In the genomic region with DNA sequence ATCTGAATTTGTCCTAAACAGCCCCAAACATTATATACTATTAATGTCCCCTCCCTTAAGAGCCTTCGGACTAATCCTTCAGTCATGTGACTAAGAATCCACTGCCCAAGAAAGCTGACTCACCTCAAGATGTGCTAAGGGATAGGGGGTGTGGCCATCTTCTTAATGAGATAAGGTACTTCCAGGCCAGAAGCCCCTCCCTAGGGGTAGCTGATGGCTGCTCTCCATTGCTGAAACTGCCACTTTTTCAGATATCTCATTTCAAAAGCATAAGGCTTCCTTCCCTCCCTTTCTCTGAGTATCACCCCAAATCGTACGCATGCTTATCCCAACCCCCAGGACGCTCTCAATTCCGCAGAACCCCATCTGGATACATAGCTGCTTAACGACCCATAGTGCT, we compare ENCODE assay signal across 9 mouse cellular contexts. TPM values are rescaled to one million over a fixed set of nuclear protein-coding genes. Genes with fewer than 3 reads are reported as not detected.
A peak's percentile ranks its signal among the peaks of the same experiment; 100 is the strongest.
DNase-seq lines count a peak whose midpoint lies in the region; ATAC-seq and TF ChIP-seq lines count a peak whose summit lies in the region.
"Had no signal": no experiment of that assay in that cellular context is flagged by ENCODE, and none has a peak within 500 bp of the region (broad histone marks: within the 10 kb centered on the region; RNA-seq: fewer than 3 reads in every experiment).

No protein-coding gene starts in this region.

- 0 out of 2 replicates have a peak overlapping the region, but pooled peaks have one; percentile 8 for H3K4me3 ChIP-seq in lung, embryonic 14.5 days (ENCODE audit: low read depth, low read length)
- H3K4me3 ChIP-seq in intestine, postnatal 0 days (ENCODE audit: low read depth, low read length), result 0 out of 2 replicates have a peak overlapping the region, but pooled peaks have one; percentile 67
- H3K4me3 ChIP-seq in small intestine, adult 2 months (ENCODE audit: low read depth, low read length), result peak overlapping the region; percentile 82; the same call in 1 of the 2 replicates

- H3K36me3 ChIP-seq in lung, embryonic 14.5 days (ENCODE audit: insufficient read depth), result peaks cover 23% of the 10 kb centered on the region
- H3K36me3 ChIP-seq in intestine, postnatal 0 days (ENCODE audit: control insufficient read depth, insufficient read depth), result peaks cover 14% of the 10 kb centered on the region; the same call in 1 of the 2 replicates
- H3K36me3 ChIP-seq in small intestine, adult 2 months (ENCODE audit: control insufficient read depth, insufficient read depth, low read length), result peaks cover 10% of the 10 kb centered on the region

- no peaks in the 10 kb centered on the region for H3K4me1 ChIP-seq in lung, embryonic 14.5 days (ENCODE audit: insufficient read depth)
- 0 out of 2 replicates have a peak, but pooled peaks cover 14% of the 10 kb centered on the region for H3K4me1 ChIP-seq in intestine, postnatal 0 days (replicated peaks; ENCODE audit: control insufficient read depth, insufficient read depth, low read length)
- H3K4me1 ChIP-seq in small intestine, adult 2 months (ENCODE audit: control insufficient read depth, insufficient read depth, insufficient read length, low read length), result peaks cover 10% of the 10 kb centered on the region; the same call in 1 of the 2 replicates

- ATAC-seq in lung, embryonic 14.5 days (ENCODE audit: insufficient read depth), result no peak
- ATAC-seq in common myeloid progenitor, adult 5-6 weeks (replicated peaks; ENCODE audit: low read depth, poor library complexity, severe bottlenecking), result peak; percentile 43
- ATAC-seq in intestine, postnatal 0 days, result 0 out of 2 replicates have a peak, but pooled peaks have one; percentile 12

- 87% methylated on average over 6 of the region's 6 CpGs for WGBS in lung, embryonic 14.5 days
- 60% methylated on average over 6 of the region's 6 CpGs for WGBS in intestine, postnatal 0 days
- WGBS in small intestine, adult 2 months, result 52% methylated on average over 6 of the region's 6 CpGs

- no peaks in the 10 kb centered on the region for H3K27me3 ChIP-seq in lung, embryonic 14.5 days (ENCODE audit: insufficient read depth, low read length)
- no peaks in the 10 kb centered on the region for H3K27me3 ChIP-seq in intestine, postnatal 0 days (replicated peaks; ENCODE audit: control insufficient read depth, insufficient read depth, low read length)
- no peaks in the 10 kb centered on the region for H3K27me3 ChIP-seq in small intestine, adult 2 months (ENCODE audit: control insufficient read depth, insufficient read depth, low read length)

- H3K4me2 ChIP-seq in lung, embryonic 14.5 days, result peak overlapping the region; percentile 97
- H3K4me2 ChIP-seq in intestine, postnatal 0 days (replicated peaks; ENCODE audit: low read depth), result peak overlapping the region; percentile 87

- peak overlapping the region; percentile 60; the same call in 1 of the 2 replicates for H3K9ac ChIP-seq in lung, embryonic 14.5 days
- no peak overlapping the region for H3K9ac ChIP-seq in intestine, postnatal 0 days (ENCODE audit: low read depth, low read length)

- H3K9me3 ChIP-seq in lung, embryonic 14.5 days (ENCODE audit: low read depth, low read length), result no peaks in the 10 kb centered on the region
- H3K9me3 ChIP-seq in intestine, postnatal 0 days (ENCODE audit: control insufficient read depth), result no peaks in the 10 kb centered on the region

- peak overlapping the region; percentile 47; the same call in 1 of the 2 replicates for H3K27ac ChIP-seq in lung, embryonic 14.5 days (ENCODE audit: low read depth)
- H3K27ac ChIP-seq in intestine, postnatal 0 days (ENCODE audit: low read depth, low read length), result peak overlapping the region; percentile 87
- peak overlapping the region; percentile 72 for H3K27ac ChIP-seq in small intestine, adult 2 months (ENCODE audit: insufficient read depth, low read depth, low read length)
- H3K27ac ChIP-seq: layer of hippocampus, adult 2 months had no signal

- TF ChIP-seq POLR2A in small intestine, adult 2 months (IDR thresholded peaks at IDR 0.05; ENCODE audit: low read depth, low read length), result no peak

- no peak for TF ChIP-seq CTCF in lung, embryonic 14.5 days (IDR thresholded peaks at IDR 0.05; ENCODE audit: low read depth)
- no peak for TF ChIP-seq CTCF in intestine, postnatal 0 days (IDR thresholded peaks at IDR 0.05; ENCODE audit: low read depth)
- no peak for TF ChIP-seq CTCF in small intestine, adult 2 months (IDR thresholded peaks at IDR 0.05; ENCODE audit: extremely low read depth, insufficient read length, insufficient replicate concordance, low read depth, low read length)

- DNase-seq in lung, embryonic 14.5 days, result no peak
- DNase-seq in lung, postnatal 14 days, result no peak
- DNase-seq in right cerebral cortex, postnatal 10 days (ENCODE audit: low spot score in 2 of 2), result no peak
- DNase-seq in lung, postnatal 4 days, result no peak
- no peak for DNase-seq in embryo, embryonic 10 days (ENCODE audit: low spot score)

RNA-seq across cellular contexts. Expression of a gene that starts 1.6 kb away (rescaled TPM):
- 194 and 201 TPM in 2 replicates for polyA plus RNA-seq in lung, embryonic 14.5 days (2014; fragmentation: Nextera tagmentation; extraction: Ambion mirVana)
- total RNA-seq in common myeloid progenitor, adult 5-6 weeks (2017), result 296 and 342 TPM in 2 replicates
- polyA plus RNA-seq in intestine, postnatal 0 days (2015; fragmentation: Nextera tagmentation; extraction: Ambion mirVana), result 199 and 218 TPM in 2 replicates
- polyA plus RNA-seq in small intestine, adult 2 months (2012; rRNA removed), result 143 and 456 TPM in 2 replicates

RNA-seq across cellular contexts. Expression of a gene that starts 17.5 kb away (rescaled TPM):
- polyA plus RNA-seq in lung, embryonic 14.5 days (2014; fragmentation: Nextera tagmentation; extraction: Ambion mirVana), result 15.6 and 17.5 TPM in 2 replicates
- total RNA-seq in common myeloid progenitor, adult 5-6 weeks (2017), result 122 and 193 TPM in 2 replicates
- polyA plus RNA-seq in intestine, postnatal 0 days (2015; fragmentation: Nextera tagmentation; extraction: Ambion mirVana), result 7.4 and 9.0 TPM in 2 replicates
- 15.3 and 15.9 TPM in 2 replicates for polyA plus RNA-seq in small intestine, adult 2 months (2012; rRNA removed)

RNA-seq across cellular contexts. Expression of a gene that starts 17.6 kb away (rescaled TPM):
- polyA plus RNA-seq in lung, embryonic 14.5 days (2014; fragmentation: Nextera tagmentation; extraction: Ambion mirVana), result 1.9 and 2.1 TPM in 2 replicates
- total RNA-seq in common myeloid progenitor, adult 5-6 weeks (2017), result not detected in 2 replicates
- 0.80 and 1.6 TPM in 2 replicates for polyA plus RNA-seq in intestine, postnatal 0 days (2015; fragmentation: Nextera tagmentation; extraction: Ambion mirVana)
- polyA plus RNA-seq in small intestine, adult 2 months (2012; rRNA removed), result 4.7 and 4.9 TPM in 2 replicates

RNA-seq across cellular contexts. Expression of a gene that starts 20.0 kb away (rescaled TPM):
- 3.0 and 3.3 TPM in 2 replicates for polyA plus RNA-seq in lung, embryonic 14.5 days (2014; fragmentation: Nextera tagmentation; extraction: Ambion mirVana)
- 11.8 and 13.4 TPM in 2 replicates for total RNA-seq in common myeloid progenitor, adult 5-6 weeks (2017)
- polyA plus RNA-seq in intestine, postnatal 0 days (2015; fragmentation: Nextera tagmentation; extraction: Ambion mirVana), result 1.1 and 1.2 TPM in 2 replicates
- polyA plus RNA-seq in small intestine, adult 2 months (2012; rRNA removed), result 0.34 and 0.41 TPM in 2 replicates

RNA-seq across cellular contexts. Expression of a gene that starts 21.9 kb away (rescaled TPM):
- not detected in 2 replicates for polyA plus RNA-seq in lung, embryonic 14.5 days (2014; fragmentation: Nextera tagmentation; extraction: Ambion mirVana)
- total RNA-seq in common myeloid progenitor, adult 5-6 weeks (2017), result not detected in 2 replicates
- polyA plus RNA-seq in intestine, postnatal 0 days (2015; fragmentation: Nextera tagmentation; extraction: Ambion mirVana), result not detected in 2 replicates
- 0.23 TPM in 1 of 2 replicates, not detected in the other for polyA plus RNA-seq in small intestine, adult 2 months (2012; rRNA removed)

Comparison
In these comparisons a context has a peak if more than half of its experiments do, and no peak if none do; other contexts are left out.
1. H3K4me3 ChIP-seq: peak in every context shown above with its lines; median percentile 82 in small intestine, adult 2 months; 67 in intestine, postnatal 0 days; 8 in lung, embryonic 14.5 days.